Mouse (Mus musculus): ENCODE data around the gene Orc3. TPM values are rescaled to one million over a fixed set of nuclear protein-coding genes. Genes with fewer than 3 reads are reported as not detected.
"Not testable (repeated sequence)": the region's sequence is repeated elsewhere in the genome, so short reads cannot be mapped to it uniquely, and the experiment has no call there.

Orc3 gene
- total RNA-seq, 2 experiments from 2014 or later, result 29.1 to 29.2 TPM

- no peak for DNase-seq
- intact Hi-C loops (cut with DNase I; ENCODE audit: low total_unique reads), result no loop called here
Measured at GRCm38 (mm10) chr4:34584871-34585607, 29.7 kb downstream of the Orc3 start.

DNA sequence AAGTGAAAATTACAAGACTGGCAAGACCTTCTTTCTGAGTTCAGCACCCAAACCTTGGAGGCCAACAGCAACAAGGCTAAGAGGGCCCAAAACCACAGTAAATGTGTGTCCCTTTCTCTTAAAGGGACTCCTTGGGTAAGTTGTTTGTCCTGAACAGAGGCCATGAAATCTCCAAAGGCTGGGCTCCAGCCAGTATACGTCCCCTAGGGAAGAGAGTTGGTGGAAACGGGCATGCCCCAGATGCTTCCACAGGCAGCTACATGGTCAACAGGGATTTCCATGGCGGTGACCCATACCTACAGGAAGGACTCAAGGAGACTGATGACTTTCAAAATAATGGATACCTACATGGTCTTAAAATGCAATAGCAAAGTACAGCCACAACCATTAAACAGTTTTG lies 31.3 kb downstream of the Orc3 start:
- DNase-seq, result no peak
- intact Hi-C loops (cut with DNase I; ENCODE audit: low total_unique reads), result no loop called here

- intact Hi-C loops (cut with DNase I; ENCODE audit: low total_unique reads), result no loop called here
- no peak for DNase-seq
Measured at GRCm38 (mm10) chr4:34582476-34582875, 32.3 kb downstream of the Orc3 start.

- no peak for DNase-seq
- intact Hi-C loops (cut with DNase I; ENCODE audit: low total_unique reads), result no loop called here
Measured at GRCm38 (mm10) chr4:34581990-34582389, 32.8 kb downstream of the Orc3 start.

GRCm38 (mm10) chr4:34581489-34581888 lies 33.3 kb downstream of the Orc3 start:
- DNase-seq; intact Hi-C loops (cut with DNase I; ENCODE audit: low total_unique reads): not testable (repeated sequence)

DNA sequence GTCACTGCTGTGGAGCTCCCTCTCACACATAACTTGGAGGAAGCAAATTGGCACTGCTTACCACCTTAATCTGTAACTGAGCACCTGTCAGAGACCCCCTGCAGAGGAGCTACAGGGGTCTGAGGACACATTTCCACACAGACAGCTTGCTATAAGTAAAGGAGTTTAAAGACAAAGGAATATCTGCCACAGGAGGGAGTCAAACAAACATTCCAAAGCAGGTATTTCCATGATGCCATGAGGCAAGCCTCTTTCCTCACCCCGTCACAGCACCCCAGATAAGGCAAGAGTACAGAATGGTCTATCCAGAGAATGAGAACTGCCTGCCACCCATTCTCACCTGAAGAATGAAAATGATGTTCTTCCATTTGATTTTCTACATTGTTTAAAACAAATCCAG lies 35.5 kb downstream of the Orc3 start:
- no peak for DNase-seq
- intact Hi-C loops (cut with DNase I; ENCODE audit: low total_unique reads), result no loop called here

- DNase-seq, result no peak
- intact Hi-C loops (cut with DNase I; ENCODE audit: low total_unique reads), result no loop called here
Measured at GRCm38 (mm10) chr4:34577028-34577427, 37.7 kb downstream of the Orc3 start.

DNA sequence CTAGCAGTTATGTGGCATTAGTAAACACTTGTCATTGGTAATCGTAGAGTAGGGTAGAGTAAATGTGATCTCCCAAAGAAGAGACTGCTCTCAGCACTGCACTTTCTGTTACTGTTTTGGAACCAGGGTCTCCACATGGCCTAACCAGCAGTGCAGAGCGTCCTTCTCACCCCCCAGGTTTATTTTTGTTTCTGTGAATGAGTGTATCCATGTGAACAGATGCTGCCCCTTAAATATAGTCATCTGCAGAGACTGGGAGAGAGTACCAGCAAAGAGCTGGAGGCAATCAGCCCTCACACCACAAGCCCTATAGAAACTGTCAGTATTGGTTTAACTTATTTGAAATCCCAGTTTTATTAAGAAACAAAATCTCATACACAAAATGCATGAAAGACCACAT lies 41.9 kb downstream of the Orc3 start:
- intact Hi-C loops (cut with DNase I; ENCODE audit: low total_unique reads), result no loop called here
- no peak for DNase-seq

- intact Hi-C loops (cut with DNase I; ENCODE audit: low total_unique reads), result no loop called here
- no peak for DNase-seq
Measured at GRCm38 (mm10) chr4:34566226-34566625, 48.5 kb downstream of the Orc3 start.

DNA sequence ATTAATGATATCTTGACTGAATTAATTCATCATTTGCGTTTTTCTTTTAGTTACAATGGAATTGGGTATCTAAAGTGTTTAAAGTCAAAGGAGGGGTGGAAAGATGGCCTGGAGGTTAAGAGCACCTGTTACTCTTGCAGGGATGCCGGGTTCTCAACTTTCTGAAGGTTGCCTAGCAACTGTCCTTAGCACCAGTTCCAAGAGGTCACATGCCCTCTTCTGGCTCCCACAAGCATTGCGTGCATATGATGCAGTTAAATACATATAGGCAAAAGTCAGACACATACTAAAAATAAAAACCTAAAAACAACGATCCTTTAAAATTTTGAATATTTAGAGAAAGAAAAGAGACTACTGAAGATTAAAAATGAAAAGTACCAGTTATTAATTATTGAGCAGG lies 53.8 kb downstream of the Orc3 start:
- intact Hi-C loops (cut with DNase I; ENCODE audit: low total_unique reads), result no loop called here
- no peak for DNase-seq

- DNase-seq, result no peak
- intact Hi-C loops (cut with DNase I; ENCODE audit: low total_unique reads), result no loop called here
Measured at GRCm38 (mm10) chr4:34556183-34556582, 58.6 kb downstream of the Orc3 start.

DNA sequence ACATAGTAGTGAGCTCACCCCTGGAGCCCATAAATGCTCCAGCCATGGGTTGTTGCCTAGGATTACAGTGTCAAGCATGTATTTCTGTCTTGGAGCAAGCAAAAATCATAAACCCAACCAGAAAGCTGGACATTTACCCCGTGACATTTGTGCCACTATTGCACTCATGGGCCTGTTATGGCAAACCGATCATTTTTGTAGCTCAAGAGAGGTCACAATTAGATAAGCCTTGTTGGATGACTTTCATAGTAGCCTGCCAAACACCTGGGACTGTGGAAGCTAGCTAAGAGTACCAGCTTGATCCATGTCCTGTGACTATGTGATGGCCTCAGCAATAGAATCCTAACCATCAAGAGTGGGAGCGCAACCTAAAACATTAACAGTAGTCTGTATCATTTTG lies 59.1 kb downstream of the Orc3 start:
- intact Hi-C loops (cut with DNase I; ENCODE audit: low total_unique reads), result no loop called here
- no peak for DNase-seq

DNA sequence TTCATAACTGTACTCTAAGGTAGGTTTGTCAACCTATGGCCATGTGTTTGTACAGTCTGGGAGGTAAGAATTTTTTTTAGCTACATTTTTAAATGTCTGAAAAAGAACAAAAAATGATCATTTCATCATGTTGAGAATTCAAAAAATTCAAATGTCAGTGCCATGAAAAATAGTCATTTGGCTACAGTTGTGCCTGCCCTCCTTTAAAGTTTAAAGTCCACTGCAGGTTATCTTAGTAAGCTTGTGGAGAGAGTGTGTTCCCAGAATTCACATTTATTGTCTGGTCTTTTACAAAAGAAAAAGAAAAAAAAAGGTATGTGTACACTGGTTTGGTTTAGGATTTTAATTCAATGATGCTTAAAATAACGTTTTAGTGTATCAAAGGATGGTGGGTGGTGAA lies 60.1 kb downstream of the Orc3 start:
- intact Hi-C loops (cut with DNase I; ENCODE audit: low total_unique reads), result no loop called here
- no peak for DNase-seq

DNA sequence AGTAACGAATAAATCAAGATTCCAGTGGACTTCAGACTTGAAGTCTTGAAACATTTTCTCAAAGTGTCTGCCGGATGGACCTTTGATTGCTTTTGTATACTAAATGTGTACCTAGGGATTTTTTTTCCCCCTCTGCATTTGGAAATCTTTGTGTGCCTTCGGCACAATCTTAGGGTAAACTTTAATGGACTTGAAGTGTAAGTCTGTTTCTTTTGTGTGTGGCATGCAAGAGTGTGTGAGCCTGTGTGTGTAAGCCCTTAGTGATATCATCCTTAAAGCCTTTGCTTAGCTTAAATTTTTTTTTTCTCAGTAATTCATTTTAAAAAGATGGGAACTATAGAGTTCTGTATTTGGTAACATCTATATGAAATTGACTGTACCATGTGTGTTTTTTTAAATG lies 62.8 kb downstream of the Orc3 start:
- intact Hi-C loops (cut with DNase I; ENCODE audit: low total_unique reads), result no loop called here

DNA sequence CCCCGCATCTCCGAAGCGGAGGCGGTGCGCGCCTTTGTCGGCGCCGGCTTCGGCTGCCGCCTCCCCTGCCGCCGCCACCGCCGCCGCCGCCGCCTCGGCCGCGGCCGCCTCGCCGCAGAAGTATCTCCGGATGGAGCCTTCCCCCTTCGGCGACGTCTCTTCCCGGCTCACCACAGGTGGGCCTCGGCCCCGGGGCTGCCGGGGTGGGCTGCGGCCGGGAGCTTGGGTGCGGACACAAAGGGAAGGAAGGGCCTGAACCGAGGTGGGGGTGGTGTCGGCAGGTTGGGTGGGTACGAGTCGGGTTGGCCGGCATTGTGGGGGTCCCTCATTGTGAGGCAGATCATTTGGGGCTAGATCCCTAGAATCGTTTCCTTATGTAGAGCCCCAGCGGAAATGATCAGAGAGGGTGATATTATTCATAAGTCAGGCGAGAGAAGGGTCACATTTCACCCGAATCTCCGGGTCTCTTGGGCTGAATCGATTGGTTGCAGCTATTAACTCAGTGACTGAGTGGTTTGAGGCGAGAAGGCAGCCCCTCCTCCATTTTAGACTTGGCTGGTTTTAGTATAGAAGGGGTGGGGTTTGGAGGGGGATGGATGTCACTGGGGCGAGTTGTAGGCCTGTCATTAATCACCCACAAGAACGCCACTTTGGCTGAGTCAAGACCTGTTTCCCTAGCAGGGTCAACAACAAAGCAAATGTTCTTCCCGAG lies 63.5 kb downstream of the Orc3 start:
- intact Hi-C loops (cut with DNase I; ENCODE audit: low total_unique reads), result no loop called here

More for the DNA sequence above, 62.8 kb downstream of the Orc3 start:
- DNase-seq, result no peak

GRCm38 (mm10) chr4:34550748-34551097 lies 64.0 kb downstream of the Orc3 start, which contains the start of gene Akirin2:
Akirin2 (plus strand) TSS chr4:34550937.
- peak; percentile 32 for DNase-seq
- intact Hi-C loops (cut with DNase I; ENCODE audit: low total_unique reads), result no loop called here

More for the DNA sequence above, 63.5 kb downstream of the Orc3 start:
- peak; percentile 45 for DNase-seq

DNA sequence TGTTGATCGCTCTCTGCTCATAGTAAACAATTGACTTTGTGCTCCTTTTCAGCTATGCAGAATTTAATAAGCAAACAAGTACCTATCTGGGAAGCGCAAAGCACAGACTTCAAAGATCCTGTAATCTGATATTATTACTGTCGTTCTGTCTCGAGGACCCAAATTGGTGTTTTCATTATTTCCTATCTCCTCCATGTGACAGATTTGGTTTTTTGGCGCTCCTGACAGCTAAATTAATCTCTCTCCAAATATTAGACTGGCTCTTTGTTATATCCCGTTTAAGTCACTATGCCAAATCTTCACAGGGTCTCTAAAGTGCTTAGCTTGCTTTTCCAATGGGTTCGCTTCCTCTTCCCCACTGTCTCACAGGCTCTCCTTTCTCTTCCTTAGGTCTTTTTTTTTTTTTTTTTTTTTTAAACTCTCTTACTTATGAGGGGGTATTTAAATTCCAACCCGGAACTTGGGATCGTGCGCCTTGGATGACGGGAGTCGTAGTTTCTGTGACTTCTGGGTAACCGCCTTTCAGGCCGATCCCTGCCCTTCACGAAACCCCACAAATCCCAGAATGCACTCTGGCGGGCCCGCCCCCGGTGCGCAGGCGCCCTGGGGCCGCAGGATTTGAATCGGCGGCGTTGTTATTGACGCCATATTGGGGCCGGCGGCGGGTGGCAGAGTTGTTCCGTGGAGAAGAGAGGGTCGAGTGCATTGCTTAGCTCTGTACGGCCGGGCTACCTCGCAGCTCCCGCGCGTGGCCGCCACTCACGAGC lies 64.6 kb downstream of the Orc3 start:
- intact Hi-C loops (cut with DNase I; ENCODE audit: low total_unique reads), result no loop called here
- peak; percentile 95 for DNase-seq

- DNase-seq, result no peak
Measured at GRCm38 (mm10) chr4:34529941-34530340, 84.8 kb downstream of the Orc3 start.

DNA sequence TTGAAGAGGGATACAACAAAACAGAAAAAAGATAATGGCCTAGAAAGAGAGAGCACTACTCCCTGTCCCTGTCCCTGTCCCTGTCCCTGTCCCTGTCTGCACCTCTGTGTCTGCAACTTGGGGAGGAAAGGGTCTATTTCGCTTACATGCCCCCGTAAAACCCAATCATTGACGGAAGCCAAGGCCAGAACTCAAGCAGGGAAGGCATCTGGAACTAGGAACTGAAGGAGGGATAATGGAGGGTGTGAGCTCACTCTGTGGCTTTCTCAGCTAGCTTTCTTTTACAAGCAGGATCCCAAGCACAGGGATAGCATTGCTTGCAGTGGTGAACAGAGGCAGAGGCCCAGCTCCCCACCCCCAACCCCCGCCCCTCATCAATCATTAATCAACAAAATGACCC lies 85.4 kb downstream of the Orc3 start:
- intact Hi-C loops (cut with DNase I; ENCODE audit: low total_unique reads), result no loop called here

More at GRCm38 (mm10) chr4:34529941-34530340, 84.8 kb downstream of the Orc3 start:
- intact Hi-C loops (cut with DNase I; ENCODE audit: low total_unique reads), result no loop called here

DNA sequence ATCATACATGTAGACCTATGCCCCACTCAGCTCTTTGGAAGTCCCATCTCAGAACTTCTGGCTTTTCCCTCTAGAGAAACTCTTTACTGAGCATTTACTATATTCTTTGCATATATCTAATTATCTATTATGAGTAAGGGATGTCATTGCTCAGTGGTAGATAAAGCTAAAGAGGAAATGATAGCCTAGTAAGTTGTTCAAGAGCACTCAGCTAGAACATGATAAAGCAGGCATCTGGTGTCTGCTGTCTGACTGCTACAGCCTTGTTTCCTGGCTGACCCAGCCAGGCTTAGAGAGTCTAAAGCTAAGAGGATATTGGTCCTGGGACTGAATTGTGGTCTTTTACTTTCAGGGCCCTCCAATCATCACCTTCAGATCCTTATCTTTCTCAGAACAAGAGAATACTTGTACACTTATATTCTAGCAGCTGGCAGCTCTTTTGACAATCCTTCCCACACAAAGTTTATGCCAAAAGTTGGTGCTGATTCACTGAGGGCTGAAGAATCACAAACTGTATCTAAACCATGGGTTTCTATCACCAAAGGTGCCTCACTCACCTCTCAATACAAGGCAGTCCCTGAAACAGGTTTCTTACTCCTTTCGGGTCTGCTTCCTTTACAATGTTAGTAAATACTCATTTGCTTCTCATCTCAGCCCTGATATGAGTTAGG lies 86.2 kb downstream of the Orc3 start:
- intact Hi-C loops (cut with DNase I; ENCODE audit: low total_unique reads), result no loop called here
- DNase-seq, result no peak

More for the DNA sequence above, 85.4 kb downstream of the Orc3 start:
- DNase-seq, result no peak
